Mouse (Mus musculus): ENCODE results near the gene Cacna1a. TPM values are rescaled to one million over a fixed set of nuclear protein-coding genes. Genes with fewer than 3 reads are reported as not detected.

The Cacna1a gene
- 0.51 and 0.74 TPM in 2 replicates for polyA plus RNA-seq (2015; fragmentation: Nextera tagmentation; extraction: Ambion mirVana)

DNA sequence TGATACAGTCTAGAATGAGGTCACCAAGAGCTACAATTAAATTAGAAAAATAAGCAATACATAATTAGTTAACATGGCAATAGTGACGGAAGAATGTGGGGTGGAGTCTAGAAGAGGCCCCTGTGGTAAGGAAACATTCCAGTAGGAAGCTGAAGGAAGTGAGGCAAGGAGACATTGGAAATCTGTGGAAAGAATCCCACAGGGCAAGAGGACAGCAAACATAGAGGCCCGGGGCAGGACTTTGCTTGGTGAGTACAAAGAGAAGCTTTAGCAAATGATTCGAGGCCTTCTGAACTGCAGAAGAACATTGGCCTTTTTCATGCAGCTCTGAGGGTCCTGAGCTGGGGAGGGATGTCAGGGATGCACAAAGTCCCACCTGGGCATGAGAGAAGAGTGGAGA lies at the start of gene Cacna1a:
Gene Cacna1a, plus strand, starts transcription at position 166 of the 400 bp plus-strand sequence.
- H3K4me1 ChIP-seq (replicated peaks), result no peaks in the 10 kb centered on the region
- H3K4me3 ChIP-seq (replicated peaks), result no peak within 1 kb of the TSS
- no peak for DNase-seq
- H3K9me3 ChIP-seq (replicated peaks), result no peaks in the 10 kb centered on the region
- H3K27ac ChIP-seq, result no peak within 1 kb of the TSS
- H3K4me2 ChIP-seq, result no peak within 1 kb of the TSS
- no peaks in the 10 kb centered on the region for H3K27me3 ChIP-seq
- no peaks in the 10 kb centered on the region for H3K36me3 ChIP-seq
- ATAC-seq (ENCODE audit: low read depth), result no peak
- 54% methylated on average over 3 of the region's 3 CpGs for WGBS (ENCODE audit: insufficient replicate concordance)
- no peak within 1 kb of the TSS for H3K9ac ChIP-seq

DNA sequence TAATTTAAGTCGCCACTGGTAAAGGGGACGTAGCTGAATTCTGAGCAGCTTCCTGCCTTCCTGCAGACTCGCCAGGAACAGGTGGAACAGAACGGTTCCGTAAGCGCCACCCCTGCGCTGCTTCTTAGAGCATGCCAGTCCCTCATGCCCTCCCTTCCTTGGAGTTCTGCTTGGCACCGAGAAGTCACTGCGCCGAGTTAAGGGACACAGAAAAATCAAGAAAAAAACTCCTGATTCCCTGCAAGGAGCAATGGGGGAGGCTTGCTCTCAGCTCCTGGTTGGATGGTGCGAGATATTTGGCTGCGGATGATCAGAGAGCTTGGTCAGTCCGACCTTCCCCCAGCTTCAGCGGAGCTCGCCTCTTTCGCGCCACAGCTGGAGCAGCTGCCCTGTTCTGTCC lies 49.7 kb upstream of the Cacna1a start:
- no peak overlapping the region for H3K4me2 ChIP-seq
- no peak overlapping the region for H3K9ac ChIP-seq
- H3K36me3 ChIP-seq, result no peaks in the 10 kb centered on the region
- peaks cover 29% of the 10 kb centered on the region for H3K27me3 ChIP-seq
- 15% methylated on average over 17 of the region's 17 CpGs for WGBS (ENCODE audit: insufficient replicate concordance)
- no peaks in the 10 kb centered on the region for H3K4me1 ChIP-seq (replicated peaks)
- H3K9me3 ChIP-seq (replicated peaks), result no peaks in the 10 kb centered on the region
- no peak overlapping the region for H3K27ac ChIP-seq
- no peak overlapping the region for H3K4me3 ChIP-seq (replicated peaks)
- no peak for ATAC-seq (ENCODE audit: low read depth)
- DNase-seq, result no peak

DNA sequence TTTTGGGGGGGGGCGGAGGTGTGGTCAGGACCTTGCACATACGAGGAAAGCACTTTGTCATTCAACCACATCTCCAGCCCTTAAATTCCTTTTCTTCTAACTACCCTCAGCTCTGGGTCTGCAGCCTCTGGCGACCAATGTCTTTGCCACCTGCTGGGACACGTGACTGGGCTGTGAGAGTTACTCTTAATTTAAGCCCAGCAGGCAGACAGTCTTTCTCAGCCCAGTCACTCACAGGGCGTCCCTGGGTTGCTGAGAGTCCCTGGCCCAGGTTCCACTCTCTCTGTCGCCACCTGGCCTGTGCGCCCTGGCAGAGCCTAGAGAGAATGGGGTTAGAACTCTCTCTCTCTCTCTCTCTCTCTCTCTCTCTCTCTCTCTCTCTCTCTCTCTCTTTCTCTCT lies 48.9 kb upstream of the Cacna1a start:
- Histone ChIP-seq H3K4me3 (replicated peaks) (no peak overlapping the region), H3K27ac (no peak overlapping the region), H3K4me2 (no peak overlapping the region), H3K9ac (no peak overlapping the region), H3K27me3 (peaks cover 29% of the 10 kb centered on the region), H3K4me1 (replicated peaks) (no peaks in the 10 kb centered on the region), H3K36me3 (no peaks in the 10 kb centered on the region), H3K9me3 (replicated peaks) (no peaks in the 10 kb centered on the region)
- DNase-seq (no peak), ATAC-seq (ENCODE audit: low read depth) (no peak)
- 9% methylated on average over 7 of the region's 7 CpGs for WGBS (ENCODE audit: insufficient replicate concordance)

DNA sequence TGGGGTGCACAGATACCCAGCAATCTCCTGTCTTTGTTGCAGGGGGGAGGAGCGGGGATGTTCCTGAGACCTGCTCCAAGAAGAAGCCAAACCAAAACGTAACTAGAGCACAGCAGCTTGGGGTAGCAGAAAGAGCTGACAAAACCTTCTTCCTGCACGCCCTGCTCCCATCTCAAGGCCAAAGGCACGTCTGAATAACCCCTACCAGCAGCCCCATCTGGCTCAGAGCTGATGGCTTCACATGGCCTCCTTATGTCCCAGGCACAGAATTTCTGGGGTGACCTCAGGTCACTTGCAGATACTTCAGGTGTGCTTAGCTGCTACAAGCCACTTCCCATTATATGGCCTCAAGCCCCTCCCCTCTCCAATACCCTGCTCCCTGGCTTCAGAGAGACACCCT lies 48.4 kb upstream of the Cacna1a start:
- no peak overlapping the region for H3K4me2 ChIP-seq
- ATAC-seq (ENCODE audit: low read depth), result no peak
- WGBS (ENCODE audit: insufficient replicate concordance), result 30% methylated on average over 4 of the region's 4 CpGs

DNA sequence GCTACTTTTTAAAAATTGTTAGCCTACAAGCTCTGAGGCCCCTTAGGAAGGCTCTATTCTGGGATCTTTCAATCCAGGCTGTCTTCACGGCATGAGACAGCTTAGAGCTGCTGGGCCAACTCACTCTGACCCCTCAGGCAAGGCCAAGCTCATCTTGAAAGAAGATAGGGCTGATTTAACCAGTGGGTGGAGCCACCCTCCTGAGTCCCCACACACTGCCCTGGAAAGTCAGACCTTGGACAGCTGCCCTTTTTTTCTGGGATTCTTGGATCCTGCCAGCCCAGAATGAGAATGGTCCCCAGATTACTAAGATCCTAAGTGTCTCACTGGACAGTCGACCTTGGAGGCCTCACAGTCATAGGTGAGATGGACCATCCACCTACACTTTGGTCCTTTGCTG lies 47.6 kb upstream of the Cacna1a start:
- ATAC-seq (ENCODE audit: low read depth), result no peak
- H3K27ac ChIP-seq, result no peak overlapping the region

More for the DNA sequence above, 48.4 kb upstream of the Cacna1a start:
- no peaks in the 10 kb centered on the region for H3K36me3 ChIP-seq
- peaks cover 29% of the 10 kb centered on the region for H3K27me3 ChIP-seq
- no peak overlapping the region for H3K9ac ChIP-seq
- no peak overlapping the region for H3K27ac ChIP-seq
- no peak overlapping the region for H3K4me3 ChIP-seq (replicated peaks)
- no peak for DNase-seq
- no peaks in the 10 kb centered on the region for H3K4me1 ChIP-seq (replicated peaks)
- no peaks in the 10 kb centered on the region for H3K9me3 ChIP-seq (replicated peaks)

DNA sequence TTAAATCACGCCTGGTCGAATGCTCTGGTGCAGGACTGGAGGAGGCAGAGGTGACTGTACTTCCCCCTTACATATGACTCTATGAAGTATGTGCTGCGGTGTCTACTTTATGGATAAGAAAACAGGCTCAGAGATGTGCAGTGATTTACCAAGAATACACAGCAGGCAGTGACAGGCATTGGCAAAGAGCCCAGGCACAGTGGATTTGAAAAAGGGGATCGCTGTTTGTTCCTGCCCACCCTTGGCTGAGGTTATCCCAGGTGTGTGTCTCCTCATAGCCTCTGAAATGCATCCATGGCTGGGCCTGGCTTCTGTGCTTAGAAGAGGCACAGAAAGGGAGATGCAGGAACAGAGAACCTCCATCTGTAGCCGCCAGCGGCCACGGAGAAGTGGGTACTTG lies 42.7 kb upstream of the Cacna1a start:
- no peak overlapping the region for H3K9ac ChIP-seq
- no peaks in the 10 kb centered on the region for H3K27me3 ChIP-seq
- no peaks in the 10 kb centered on the region for H3K9me3 ChIP-seq (replicated peaks)
- H3K4me2 ChIP-seq, result no peak overlapping the region
- ATAC-seq (ENCODE audit: low read depth) (no peak), DNase-seq (no peak)
- WGBS (ENCODE audit: insufficient replicate concordance), result 60% methylated on average over 7 of the region's 7 CpGs
- H3K4me1 ChIP-seq (replicated peaks), result no peaks in the 10 kb centered on the region
- H3K27ac ChIP-seq, result no peak overlapping the region
- H3K4me3 ChIP-seq (replicated peaks), result no peak overlapping the region
- no peaks in the 10 kb centered on the region for H3K36me3 ChIP-seq

More for the DNA sequence above, 47.6 kb upstream of the Cacna1a start:
- H3K4me2 ChIP-seq, result no peak overlapping the region
- H3K9me3 ChIP-seq (replicated peaks), result no peaks in the 10 kb centered on the region
- H3K4me3 ChIP-seq (replicated peaks), result no peak overlapping the region
- peaks cover 29% of the 10 kb centered on the region for H3K27me3 ChIP-seq
- 11% methylated on average over 2 of the region's 2 CpGs for WGBS (ENCODE audit: insufficient replicate concordance)
- no peaks in the 10 kb centered on the region for H3K36me3 ChIP-seq
- no peak overlapping the region for H3K9ac ChIP-seq
- no peaks in the 10 kb centered on the region for H3K4me1 ChIP-seq (replicated peaks)
- DNase-seq, result no peak

DNA sequence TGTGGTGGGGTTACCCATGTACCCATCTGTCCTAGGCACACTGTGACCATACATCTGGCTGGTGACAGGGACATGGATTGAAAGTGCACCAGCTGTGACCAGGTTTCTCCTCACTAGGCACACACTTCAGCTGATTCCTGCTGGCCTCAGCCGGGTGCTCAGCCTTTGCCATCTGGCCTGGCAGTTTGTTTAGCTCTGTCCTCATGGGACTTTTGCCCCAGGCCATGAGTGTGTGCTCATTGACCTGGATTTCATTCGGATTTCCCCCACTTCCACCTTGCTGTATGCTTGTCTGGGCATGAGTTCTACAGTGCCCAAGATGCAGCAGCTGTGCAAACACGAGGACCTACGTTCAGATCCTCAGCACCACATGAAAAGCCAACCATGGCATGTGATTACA lies 41.8 kb upstream of the Cacna1a start:
- no peak overlapping the region for H3K4me3 ChIP-seq (replicated peaks)
- no peak overlapping the region for H3K27ac ChIP-seq
- no peaks in the 10 kb centered on the region for H3K9me3 ChIP-seq (replicated peaks)
- H3K4me2 ChIP-seq, result no peak overlapping the region
- H3K27me3 ChIP-seq, result no peaks in the 10 kb centered on the region
- H3K36me3 ChIP-seq, result no peaks in the 10 kb centered on the region
- 41% methylated on average over 4 of the region's 4 CpGs for WGBS (ENCODE audit: insufficient replicate concordance)
- ATAC-seq (ENCODE audit: low read depth) (no peak), DNase-seq (no peak)
- no peak overlapping the region for H3K9ac ChIP-seq
- H3K4me1 ChIP-seq (replicated peaks), result no peaks in the 10 kb centered on the region

DNA sequence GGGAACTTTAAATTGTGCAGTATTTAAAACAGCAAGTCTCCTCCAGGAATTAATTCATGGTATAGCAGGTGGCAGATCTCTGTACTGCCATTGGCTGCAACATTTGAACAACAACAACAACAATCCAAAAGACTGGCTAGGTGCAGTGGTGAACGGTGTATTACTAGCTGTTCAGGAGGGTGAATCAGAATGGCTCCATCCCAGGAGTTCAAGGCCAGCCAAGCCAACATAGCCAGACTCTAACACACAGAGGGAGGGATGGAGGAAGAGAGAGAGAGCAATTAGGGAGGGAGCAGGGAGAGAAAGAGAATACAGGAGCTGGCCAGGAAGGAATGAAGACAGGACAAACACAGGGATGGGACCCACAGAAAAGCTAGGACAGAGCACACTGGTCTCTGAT lies 38.7 kb upstream of the Cacna1a start:
- Histone ChIP-seq H3K4me1 (replicated peaks) (no peaks in the 10 kb centered on the region), H3K9ac (no peak overlapping the region), H3K4me3 (replicated peaks) (no peak overlapping the region), H3K9me3 (replicated peaks) (no peaks in the 10 kb centered on the region), H3K36me3 (no peaks in the 10 kb centered on the region), H3K27me3 (no peaks in the 10 kb centered on the region), H3K4me2 (no peak overlapping the region), H3K27ac (no peak overlapping the region)
- ATAC-seq (ENCODE audit: low read depth) (no peak), DNase-seq (no peak)
- WGBS (ENCODE audit: insufficient replicate concordance), result 56% methylated on average over 1 of the region's 1 CpGs

DNA sequence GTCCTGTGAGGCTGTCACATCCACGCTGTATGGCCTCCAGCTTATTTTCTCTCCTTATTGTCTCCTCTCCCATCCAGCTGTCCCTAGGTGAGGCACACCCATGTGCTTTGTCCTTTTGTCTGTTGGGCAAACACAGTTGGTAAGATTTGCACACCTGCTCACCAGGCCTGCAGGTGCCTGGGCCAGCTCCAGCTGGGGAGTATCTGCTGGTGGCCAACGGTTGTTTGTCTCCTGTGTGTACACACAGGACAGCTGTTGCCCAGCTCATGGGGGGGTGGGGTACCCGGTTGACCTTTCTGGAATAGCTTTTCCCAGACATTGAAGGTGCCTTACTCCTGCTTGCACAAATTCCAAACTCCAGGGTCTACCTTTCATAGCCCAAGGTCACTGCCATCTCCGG lies 37.3 kb upstream of the Cacna1a start:
- H3K4me1 ChIP-seq (replicated peaks), result no peaks in the 10 kb centered on the region
- 46% methylated on average over 4 of the region's 4 CpGs for WGBS (ENCODE audit: insufficient replicate concordance)

DNA sequence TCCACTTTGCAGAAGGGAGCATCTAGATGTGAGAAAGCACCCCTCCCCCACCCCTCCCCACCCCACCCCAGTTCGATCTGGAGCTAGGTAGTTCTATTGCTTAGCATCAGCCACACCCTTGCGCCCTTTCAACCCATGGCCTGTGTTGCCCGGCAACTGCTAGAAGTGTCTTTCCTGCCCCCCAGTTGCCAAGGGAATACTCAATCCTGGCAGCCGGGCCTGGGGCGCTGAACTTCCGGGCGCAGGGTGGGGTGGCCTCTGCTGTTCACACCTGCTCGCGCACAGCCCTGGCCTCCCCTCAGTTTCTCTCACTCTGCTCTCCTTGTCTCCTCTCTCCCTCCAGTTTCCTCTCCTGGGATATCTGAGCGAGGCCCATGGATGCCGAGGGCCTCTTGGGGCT lies 31.8 kb upstream of the Cacna1a start:
- H3K9ac ChIP-seq, result no peak overlapping the region
- DNase-seq (no peak), ATAC-seq (ENCODE audit: low read depth) (no peak)
- H3K27me3 ChIP-seq, result no peaks in the 10 kb centered on the region
- H3K27ac ChIP-seq, result no peak overlapping the region
- WGBS (ENCODE audit: insufficient replicate concordance), result 62% methylated on average over 11 of the region's 11 CpGs
- H3K4me3 ChIP-seq (replicated peaks), result no peak overlapping the region
- H3K4me2 ChIP-seq, result no peak overlapping the region
- H3K36me3 ChIP-seq, result no peaks in the 10 kb centered on the region
- H3K4me1 ChIP-seq (replicated peaks), result no peaks in the 10 kb centered on the region
- no peaks in the 10 kb centered on the region for H3K9me3 ChIP-seq (replicated peaks)

More for the DNA sequence above, 37.3 kb upstream of the Cacna1a start:
- no peak overlapping the region for H3K4me3 ChIP-seq (replicated peaks)
- H3K4me2 ChIP-seq, result no peak overlapping the region
- no peak overlapping the region for H3K27ac ChIP-seq
- ATAC-seq (ENCODE audit: low read depth) (no peak), DNase-seq (no peak)
- H3K9ac ChIP-seq, result no peak overlapping the region
- H3K36me3 ChIP-seq, result no peaks in the 10 kb centered on the region
- no peaks in the 10 kb centered on the region for H3K9me3 ChIP-seq (replicated peaks)
- H3K27me3 ChIP-seq, result no peaks in the 10 kb centered on the region

DNA sequence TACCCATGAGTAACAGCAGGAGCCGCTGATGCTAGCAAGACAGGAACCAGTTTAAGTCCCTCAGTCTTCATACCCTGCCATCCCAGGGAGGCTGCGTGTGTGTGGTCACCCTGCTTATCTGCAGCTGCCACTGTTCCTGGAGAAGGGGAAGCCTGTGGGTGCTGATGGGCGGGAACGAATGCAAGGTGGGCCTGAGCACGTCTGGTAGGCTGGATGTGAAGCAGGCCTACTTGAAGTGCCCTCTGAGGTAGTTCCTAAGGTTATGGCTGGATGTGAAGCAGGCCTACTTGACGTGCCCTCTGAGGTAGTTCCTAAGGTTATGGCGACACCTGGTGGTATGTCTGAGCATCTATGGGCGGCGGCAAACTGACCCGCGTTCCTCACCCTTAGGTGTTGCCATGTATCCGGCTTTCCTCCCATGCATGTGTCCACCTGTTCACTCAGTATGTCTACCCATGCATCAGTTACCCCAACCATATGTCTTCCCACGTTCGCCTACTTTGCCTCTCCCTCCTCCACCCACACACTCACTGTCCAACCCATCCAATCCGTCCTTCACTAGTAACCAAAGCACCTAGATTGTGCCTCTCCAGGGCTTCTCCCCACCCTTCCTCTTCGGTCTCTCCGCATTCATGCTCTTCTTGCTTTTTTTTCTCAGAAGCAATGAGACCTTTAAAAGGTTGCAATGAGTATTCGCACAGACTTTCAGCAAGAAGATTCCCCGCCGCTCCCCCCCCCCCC lies 30.4 kb upstream of the Cacna1a start:
- 18% methylated on average over 20 of the region's 20 CpGs for WGBS (ENCODE audit: insufficient replicate concordance)
- ATAC-seq (ENCODE audit: low read depth) (no peak), DNase-seq (peak; percentile 24)
- Histone ChIP-seq H3K36me3 (no peaks in the 10 kb centered on the region), H3K4me1 (replicated peaks) (no peaks in the 10 kb centered on the region), H3K4me2 (no peak overlapping the region), H3K27ac (no peak overlapping the region), H3K27me3 (peaks cover 6% of the 10 kb centered on the region; the same call in 1 of the 2 replicates), H3K9ac (no peak overlapping the region), H3K4me3 (replicated peaks) (no peak overlapping the region), H3K9me3 (replicated peaks) (no peaks in the 10 kb centered on the region)

DNA sequence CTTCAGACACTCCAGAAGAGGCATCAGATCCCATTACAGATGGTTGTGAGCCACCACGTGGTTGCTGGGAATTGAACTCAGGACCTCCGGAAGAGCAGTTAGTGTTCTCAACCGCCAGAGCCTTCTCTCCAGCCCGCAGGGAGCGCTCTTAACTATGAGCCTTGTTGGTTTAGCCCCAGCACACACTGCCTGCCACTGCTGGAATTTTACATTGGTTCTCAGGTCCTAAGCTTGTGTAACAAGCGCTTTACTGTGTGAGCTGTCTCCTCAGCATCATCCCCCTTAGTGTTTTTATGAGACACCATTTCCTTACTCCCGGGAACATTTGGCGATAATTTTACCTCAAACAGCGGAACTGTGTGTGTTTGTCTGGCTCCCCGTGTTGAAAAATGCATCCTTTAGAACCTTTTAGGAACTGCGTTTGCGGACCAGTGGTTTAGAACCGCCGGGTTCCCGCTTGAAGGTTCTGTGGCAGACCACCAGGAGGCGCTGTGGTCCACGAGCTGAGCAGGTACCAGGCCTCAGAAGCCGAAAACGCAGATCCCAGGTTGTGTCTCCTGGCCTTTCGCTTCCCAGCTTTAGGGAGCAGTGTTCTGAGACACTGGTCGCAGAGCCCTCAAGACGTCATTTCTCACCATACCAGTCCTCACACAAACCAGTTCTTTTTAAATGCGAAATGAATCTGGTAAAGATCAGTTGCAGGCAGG lies 24.7 kb upstream of the Cacna1a start:
- no peaks in the 10 kb centered on the region for H3K9me3 ChIP-seq (replicated peaks)
- H3K9ac ChIP-seq, result no peak overlapping the region
- DNase-seq, result peak; percentile 12
- H3K4me2 ChIP-seq, result no peak overlapping the region
- H3K36me3 ChIP-seq, result no peaks in the 10 kb centered on the region
- H3K4me1 ChIP-seq (replicated peaks), result no peaks in the 10 kb centered on the region
- H3K27me3 ChIP-seq, result peaks cover 12% of the 10 kb centered on the region; the same call in 1 of the 2 replicates
- H3K4me3 ChIP-seq (replicated peaks), result no peak overlapping the region
- no peak for ATAC-seq (ENCODE audit: low read depth)
- 14% methylated on average over 23 of the region's 23 CpGs for WGBS (ENCODE audit: insufficient replicate concordance)
- H3K27ac ChIP-seq, result no peak overlapping the region

All from liver, embryonic 13.5 days (tissue).